Mouse (Mus musculus): ENCODE results near the gene Ebf3. TPM values are rescaled to one million over a fixed set of nuclear protein-coding genes. Genes with fewer than 3 reads are reported as not detected.

Gene Ebf3
- polyA plus RNA-seq, 1 experiment from 2014 or later: 0.30 TPM

GRCm38 (mm10) chr7:137199533-137199932, 114.7 kb downstream of the Ebf3 start:
- no peaks in the 10 kb centered on the region for H3K4me1 ChIP-seq (replicated peaks; ENCODE audit: insufficient read depth, low read length)
- no peaks in the 10 kb centered on the region for H3K9me3 ChIP-seq (replicated peaks; ENCODE audit: low read length)
- H3K4me3 ChIP-seq (replicated peaks; ENCODE audit: low read depth, low read length): no peak overlapping the region
- TF ChIP-seq CTCF (IDR thresholded peaks at IDR 0.05; ENCODE audit: low read depth): no peak
- DNase-seq (ENCODE audit: low spot score) (no peak), ATAC-seq (replicated peaks; ENCODE audit: low FRiP score, low read depth) (no peak)
- H3K27ac ChIP-seq: no peak overlapping the region
- no peaks in the 10 kb centered on the region for H3K36me3 ChIP-seq (ENCODE audit: insufficient read depth, low read length)
- no peak overlapping the region for H3K4me2 ChIP-seq (ENCODE audit: low read length)
- H3K9ac ChIP-seq (ENCODE audit: low read depth, low read length): no peak overlapping the region
- no peaks in the 10 kb centered on the region for H3K27me3 ChIP-seq (ENCODE audit: insufficient read depth, low read length)
- WGBS: 88% methylated on average over 4 of the region's 4 CpGs

DNA sequence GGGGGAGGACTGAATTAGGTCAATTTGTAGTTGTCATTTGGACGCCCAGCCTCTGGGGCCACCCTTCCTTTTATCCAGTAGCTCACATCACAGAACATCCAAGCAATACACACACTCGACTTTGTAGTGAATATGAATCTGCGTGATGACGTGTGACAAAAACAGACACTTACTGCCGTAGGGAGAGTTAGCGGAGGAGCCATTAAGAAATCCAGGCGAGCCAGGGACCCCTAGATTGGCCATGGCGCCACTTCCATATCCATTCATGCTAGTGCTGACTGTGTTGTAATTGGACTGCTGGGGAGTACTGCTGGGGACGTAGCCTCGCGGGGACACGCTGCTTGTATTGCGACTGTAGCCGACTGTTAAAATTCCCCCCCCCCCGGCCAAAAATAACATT, 115.3 kb downstream of the Ebf3 start:
- H3K9me3 ChIP-seq (replicated peaks; ENCODE audit: low read length): no peaks in the 10 kb centered on the region
- 93% methylated on average over 15 of the region's 15 CpGs for WGBS
- no peak overlapping the region for H3K4me3 ChIP-seq (replicated peaks; ENCODE audit: low read depth, low read length)
- DNase-seq (ENCODE audit: low spot score) (no peak), ATAC-seq (replicated peaks; ENCODE audit: low FRiP score, low read depth) (no peak)
- no peak overlapping the region for H3K9ac ChIP-seq (ENCODE audit: low read depth, low read length)
- no peak overlapping the region for H3K27ac ChIP-seq
- H3K27me3 ChIP-seq (ENCODE audit: insufficient read depth, low read length): no peaks in the 10 kb centered on the region
- no peak overlapping the region for H3K4me2 ChIP-seq (ENCODE audit: low read length)
- no peaks in the 10 kb centered on the region for H3K4me1 ChIP-seq (replicated peaks; ENCODE audit: insufficient read depth, low read length)
- no peak for TF ChIP-seq CTCF (IDR thresholded peaks at IDR 0.05; ENCODE audit: low read depth)
- no peaks in the 10 kb centered on the region for H3K36me3 ChIP-seq (ENCODE audit: insufficient read depth, low read length)

- H3K27me3 ChIP-seq (ENCODE audit: insufficient read depth, low read length): no peaks in the 10 kb centered on the region
- no peaks in the 10 kb centered on the region for H3K36me3 ChIP-seq (ENCODE audit: insufficient read depth, low read length)
- no peak overlapping the region for H3K9ac ChIP-seq (ENCODE audit: low read depth, low read length)
- no peak overlapping the region for H3K4me2 ChIP-seq (ENCODE audit: low read length)
- H3K4me3 ChIP-seq (replicated peaks; ENCODE audit: low read depth, low read length): no peak overlapping the region
- H3K27ac ChIP-seq: no peak overlapping the region
- 71% methylated on average over 23 of the region's 23 CpGs for WGBS
- TF ChIP-seq CTCF (IDR thresholded peaks at IDR 0.05; ENCODE audit: low read depth): no peak
- ATAC-seq (replicated peaks; ENCODE audit: low FRiP score, low read depth) (no peak), DNase-seq (ENCODE audit: low spot score) (no peak)
- no peaks in the 10 kb centered on the region for H3K4me1 ChIP-seq (replicated peaks; ENCODE audit: insufficient read depth, low read length)
- no peaks in the 10 kb centered on the region for H3K9me3 ChIP-seq (replicated peaks; ENCODE audit: low read length)
Observed at GRCm38 (mm10) chr7:137197118-137198030, 116.9 kb downstream of the Ebf3 start.

- Histone ChIP-seq H3K4me3 (replicated peaks; ENCODE audit: low read depth, low read length) (no peak overlapping the region), H3K36me3 (ENCODE audit: insufficient read depth, low read length) (no peaks in the 10 kb centered on the region), H3K9me3 (replicated peaks; ENCODE audit: low read length) (no peaks in the 10 kb centered on the region), H3K27me3 (ENCODE audit: insufficient read depth, low read length) (no peaks in the 10 kb centered on the region), H3K27ac (no peak overlapping the region), H3K4me1 (replicated peaks; ENCODE audit: insufficient read depth, low read length) (no peaks in the 10 kb centered on the region), H3K9ac (ENCODE audit: low read depth, low read length) (no peak overlapping the region), H3K4me2 (ENCODE audit: low read length) (no peak overlapping the region)
- ATAC-seq (replicated peaks; ENCODE audit: low FRiP score, low read depth): no peak
- WGBS: 79% methylated on average over 6 of the region's 6 CpGs
- no peak for DNase-seq (ENCODE audit: low spot score)
- TF ChIP-seq CTCF (IDR thresholded peaks at IDR 0.05; ENCODE audit: low read depth): no peak
Observed at GRCm38 (mm10) chr7:137196536-137196935, 117.7 kb downstream of the Ebf3 start.

GRCm38 (mm10) chr7:137192776-137193278, 121.4 kb downstream of the Ebf3 start:
- Histone ChIP-seq H3K4me3 (replicated peaks; ENCODE audit: low read depth, low read length) (no peak overlapping the region), H3K36me3 (ENCODE audit: insufficient read depth, low read length) (no peaks in the 10 kb centered on the region), H3K9me3 (replicated peaks; ENCODE audit: low read length) (no peaks in the 10 kb centered on the region), H3K4me1 (replicated peaks; ENCODE audit: insufficient read depth, low read length) (no peaks in the 10 kb centered on the region), H3K4me2 (ENCODE audit: low read length) (no peak overlapping the region), H3K27me3 (ENCODE audit: insufficient read depth, low read length) (no peaks in the 10 kb centered on the region), H3K9ac (ENCODE audit: low read depth, low read length) (no peak overlapping the region), H3K27ac (no peak overlapping the region)
- ATAC-seq (replicated peaks; ENCODE audit: low FRiP score, low read depth): no peak
- TF ChIP-seq CTCF (IDR thresholded peaks at IDR 0.05; ENCODE audit: low read depth): no peak
- DNase-seq (ENCODE audit: low spot score): no peak
- WGBS: 79% methylated on average over 7 of the region's 7 CpGs

DNA sequence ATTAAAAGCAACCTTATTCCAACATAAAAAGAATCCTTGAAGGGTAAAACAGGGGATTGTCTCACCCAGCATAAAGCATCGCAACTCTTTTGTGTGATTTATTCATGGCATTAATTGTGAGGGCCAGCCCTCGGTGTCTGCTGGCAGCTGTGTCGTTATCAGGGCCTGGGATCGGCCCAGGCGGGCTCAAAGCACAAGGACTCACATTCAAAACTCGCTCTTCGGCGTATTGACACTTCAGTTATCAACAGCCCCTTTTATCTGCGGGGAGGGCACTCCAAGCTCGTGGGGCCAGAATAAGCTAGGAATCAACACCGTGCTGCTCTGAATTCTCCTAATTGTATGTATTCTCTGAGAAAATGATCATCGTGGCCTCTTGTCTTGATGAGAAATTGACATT, 122.4 kb downstream of the Ebf3 start:
- Histone ChIP-seq H3K36me3 (ENCODE audit: insufficient read depth, low read length) (no peaks in the 10 kb centered on the region), H3K27ac (no peak overlapping the region), H3K27me3 (ENCODE audit: insufficient read depth, low read length) (no peaks in the 10 kb centered on the region), H3K9ac (ENCODE audit: low read depth, low read length) (no peak overlapping the region), H3K4me1 (replicated peaks; ENCODE audit: insufficient read depth, low read length) (no peaks in the 10 kb centered on the region), H3K9me3 (replicated peaks; ENCODE audit: low read length) (no peaks in the 10 kb centered on the region), H3K4me3 (replicated peaks; ENCODE audit: low read depth, low read length) (no peak overlapping the region), H3K4me2 (ENCODE audit: low read length) (no peak overlapping the region)
- 59% methylated on average over 12 of the region's 12 CpGs for WGBS
- no peak for ATAC-seq (replicated peaks; ENCODE audit: low FRiP score, low read depth)
- TF ChIP-seq CTCF (IDR thresholded peaks at IDR 0.05; ENCODE audit: low read depth): no peak
- no peak for DNase-seq (ENCODE audit: low spot score)

Data from kidney, postnatal 0 days (tissue).